Mouse (Mus musculus): ENCODE data around the gene Acvr1b.

- TF ChIP-seq CTCF (IDR thresholded peaks at IDR 0.05; ENCODE audit: borderline replicate concordance, extremely low read depth, insufficient read depth, insufficient read length) (no peak), POLR2A (IDR thresholded peaks at IDR 0.05; ENCODE audit: borderline replicate concordance, extremely low read depth, insufficient read depth, insufficient read length, poor library complexity, severe bottlenecking) (no peak)
These were observed 10.8 kb upstream of the Acvr1b start for GRCm38 (mm10) chr15:101163056-101163458.
